Comparison of ENCODE assay signal across 8 mouse cellular contexts in the genomic region with DNA sequence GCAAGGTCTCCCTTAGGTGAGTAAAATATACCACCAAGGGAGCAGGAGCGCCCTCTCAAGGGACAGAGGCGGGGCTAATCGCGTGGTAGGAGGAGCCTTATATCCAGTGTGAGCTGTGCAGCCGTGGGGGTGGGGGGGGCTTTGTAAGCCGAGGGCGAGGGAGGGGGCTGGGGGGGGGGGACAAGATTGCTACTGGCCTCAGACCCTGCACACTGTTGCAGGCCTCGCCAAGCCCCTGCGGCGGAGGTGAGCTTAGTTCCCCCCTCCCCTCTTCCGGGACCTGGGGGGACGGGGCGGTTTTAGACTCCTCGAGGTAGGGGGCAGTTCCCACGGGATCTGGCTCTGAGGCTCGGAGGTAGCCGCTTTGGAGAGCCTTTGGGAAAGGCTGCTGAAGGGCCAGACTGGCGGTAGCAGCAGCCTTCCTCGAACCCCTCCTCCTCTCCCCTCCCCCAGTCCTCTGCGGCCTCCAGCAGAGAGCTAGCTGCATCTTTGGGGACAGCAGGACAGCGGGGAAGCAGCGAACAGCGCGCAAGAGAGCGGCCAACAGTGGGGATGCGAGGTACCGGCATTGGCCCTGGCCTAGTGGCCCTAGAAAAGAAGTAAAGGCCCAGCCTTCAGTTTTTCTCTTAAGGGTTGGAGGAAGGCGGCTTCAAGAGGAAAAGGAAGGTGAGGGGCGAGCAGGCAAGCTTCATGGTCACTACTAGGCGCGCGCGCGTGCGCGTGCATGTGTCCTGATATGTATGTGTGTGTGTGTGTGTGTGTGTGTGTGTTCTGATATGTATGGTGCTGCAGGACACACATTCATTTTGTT. TPM values are rescaled to one million over a fixed set of nuclear protein-coding genes. Genes with fewer than 3 reads are reported as not detected.
DNase-seq lines count a peak whose midpoint lies in the region; ATAC-seq and TF ChIP-seq lines count a peak whose summit lies in the region.

A gene (plus strand): TSS at position 107 of the 811 bp plus-strand sequence.

- H3K9ac ChIP-seq in heart, embryonic 13.5 days, result peak within 1 kb of the TSS; percentile 86
- H3K9ac ChIP-seq in kidney, postnatal 0 days (ENCODE audit: low read depth, low read length), result peak within 1 kb of the TSS; percentile 80
- H3K9ac ChIP-seq in liver, embryonic 12.5 days, result peak within 1 kb of the TSS; percentile 79
- peak within 1 kb of the TSS; percentile 58 for H3K9ac ChIP-seq in stomach, embryonic 14.5 days (replicated peaks; ENCODE audit: low read depth, low read length)

- H3K9me3 ChIP-seq in heart, embryonic 13.5 days, result no peaks in the 10 kb centered on the region
- no peaks in the 10 kb centered on the region for H3K9me3 ChIP-seq in kidney, postnatal 0 days (replicated peaks; ENCODE audit: low read length)
- H3K9me3 ChIP-seq in liver, embryonic 12.5 days (replicated peaks), result no peaks in the 10 kb centered on the region
- no peaks in the 10 kb centered on the region for H3K9me3 ChIP-seq in stomach, embryonic 14.5 days (ENCODE audit: control insufficient read depth, low read depth, low read length)

- ATAC-seq in erythroid progenitor cell, adult 5-6 weeks (replicated peaks; ENCODE audit: low FRiP score, poor library complexity, severe bottlenecking), result no peak
- ATAC-seq in heart, embryonic 13.5 days (ENCODE audit: extremely low read depth, insufficient number of reproducible peaks, low FRiP score, low TSS enrichment), result peak; percentile 51; the same call in 1 of the 2 replicates
- ATAC-seq in kidney, postnatal 0 days (replicated peaks; ENCODE audit: low FRiP score, low read depth), result peak; percentile 38
- ATAC-seq in liver, embryonic 12.5 days, result peak; percentile 55
- ATAC-seq in stomach, embryonic 14.5 days (ENCODE audit: insufficient number of reproducible peaks, insufficient read depth, low FRiP score, low read depth), result peak; percentile 53

- no peaks in the 10 kb centered on the region for H3K36me3 ChIP-seq in heart, embryonic 13.5 days
- H3K36me3 ChIP-seq in kidney, postnatal 0 days (ENCODE audit: insufficient read depth, low read length), result no peaks in the 10 kb centered on the region
- no peaks in the 10 kb centered on the region for H3K36me3 ChIP-seq in liver, embryonic 12.5 days
- H3K36me3 ChIP-seq in stomach, embryonic 14.5 days (ENCODE audit: control insufficient read depth, insufficient read depth, low read length), result no peaks in the 10 kb centered on the region

- H3K4me3 ChIP-seq in heart, embryonic 13.5 days, result peak within 1 kb of the TSS; percentile 67
- peak within 1 kb of the TSS; percentile 60 for H3K4me3 ChIP-seq in kidney, postnatal 0 days (replicated peaks; ENCODE audit: low read depth, low read length)
- peak within 1 kb of the TSS; percentile 68 for H3K4me3 ChIP-seq in liver, embryonic 12.5 days
- peak within 1 kb of the TSS; percentile 51 for H3K4me3 ChIP-seq in stomach, embryonic 14.5 days (ENCODE audit: low read depth, low read length)

- DNase-seq in CD4-positive, CD25-positive, alpha-beta regulatory T cell, adult 2 months (ENCODE audit: low read depth, low spot score), result peak; percentile 81
- peak; percentile 92 for DNase-seq in brain, embryonic 14.5 days (ENCODE audit: low read depth)
- peak; percentile 76 for DNase-seq in kidney, postnatal 0 days (ENCODE audit: low spot score)
- DNase-seq in natural killer cell, adult 2 months (ENCODE audit: low spot score in 2 of 2), result peak; percentile 58 to 59

- 18% methylated on average over 33 of the region's 36 CpGs for WGBS in heart, embryonic 13.5 days
- WGBS in kidney, postnatal 0 days, result 24% methylated on average over 35 of the region's 36 CpGs
- 10% methylated on average over 32 of the region's 36 CpGs for whole genome bisulfite sequencing in liver, embryonic 12.5 days (ENCODE audit: insufficient replicate concordance)
- WGBS in stomach, embryonic 14.5 days, result 26% methylated on average over 33 of the region's 36 CpGs

- peak; percentile 24; the same call in 1 of the 2 replicates for TF ChIP-seq POLR2A in brain, embryonic 14.5 days (IDR thresholded peaks at IDR 0.05; ENCODE audit: borderline replicate concordance, extremely low read depth, insufficient read depth, insufficient read length, poor library complexity, severe bottlenecking)

- peaks cover 4% of the 10 kb centered on the region; the same call in 1 of the 2 replicates for H3K4me1 ChIP-seq in heart, embryonic 13.5 days
- H3K4me1 ChIP-seq in kidney, postnatal 0 days (replicated peaks; ENCODE audit: insufficient read depth, low read length), result no peaks in the 10 kb centered on the region
- H3K4me1 ChIP-seq in liver, embryonic 12.5 days, result peaks cover 12% of the 10 kb centered on the region
- H3K4me1 ChIP-seq in stomach, embryonic 14.5 days (ENCODE audit: control insufficient read depth, insufficient read depth, low read length), result no peaks in the 10 kb centered on the region

- H3K27me3 ChIP-seq in heart, embryonic 13.5 days (replicated peaks), result no peaks in the 10 kb centered on the region
- H3K27me3 ChIP-seq in kidney, postnatal 0 days (ENCODE audit: insufficient read depth, low read length), result no peaks in the 10 kb centered on the region
- H3K27me3 ChIP-seq in liver, embryonic 12.5 days (replicated peaks), result peaks cover 5% of the 10 kb centered on the region; the same call in 1 of the 2 replicates
- H3K27me3 ChIP-seq in stomach, embryonic 14.5 days (ENCODE audit: control insufficient read depth, insufficient read depth, low read length), result no peaks in the 10 kb centered on the region

- peak within 1 kb of the TSS; percentile 65 for H3K4me2 ChIP-seq in heart, embryonic 13.5 days
- peak within 1 kb of the TSS; percentile 55 for H3K4me2 ChIP-seq in kidney, postnatal 0 days (ENCODE audit: low read length)
- peak within 1 kb of the TSS; percentile 72 for H3K4me2 ChIP-seq in liver, embryonic 12.5 days
- peak within 1 kb of the TSS; percentile 38 for H3K4me2 ChIP-seq in stomach, embryonic 14.5 days (replicated peaks; ENCODE audit: low read depth, low read length)

- no peak for TF ChIP-seq CTCF in brain, embryonic 14.5 days (IDR thresholded peaks at IDR 0.05; ENCODE audit: borderline replicate concordance, extremely low read depth, insufficient read depth, insufficient read length)
- peak; percentile 30; the same call in 1 of the 2 replicates for TF ChIP-seq CTCF in kidney, postnatal 0 days (IDR thresholded peaks at IDR 0.05; ENCODE audit: low read depth)

- peak within 1 kb of the TSS; percentile 95 for H3K27ac ChIP-seq in heart, embryonic 13.5 days (replicated peaks)
- H3K27ac ChIP-seq in kidney, postnatal 0 days, result peak within 1 kb of the TSS; percentile 96
- peak within 1 kb of the TSS; percentile 80 for H3K27ac ChIP-seq in liver, embryonic 12.5 days
- peak within 1 kb of the TSS; percentile 95 for H3K27ac ChIP-seq in stomach, embryonic 14.5 days (ENCODE audit: low read length)

RNA-seq across cellular contexts. Expression of the gene that starts here (rescaled TPM):
- 106 and 140 TPM in 2 replicates for polyA plus RNA-seq in brain, embryonic 14.5 days (2012; rRNA removed)
- total RNA-seq in erythroid progenitor cell, adult 5-6 weeks (2015; ENCODE audit: low replicate concordance), result 89.0 and 101 TPM in 2 replicates
- 95.2 and 165 TPM in 2 replicates for total RNA-seq in erythroid progenitor cell, adult 5-6 weeks (2017; ENCODE audit: low replicate concordance)
- polyA plus RNA-seq in heart, embryonic 13.5 days (2015; fragmentation: Nextera tagmentation; extraction: Ambion mirVana), result 31.4 and 34.5 TPM in 2 replicates
- 27.1 and 28.5 TPM in 2 replicates for polyA plus RNA-seq in kidney, postnatal 0 days (2015; fragmentation: Nextera tagmentation; extraction: Ambion mirVana)
- 25.7 and 26.0 TPM in 2 replicates for polyA plus RNA-seq in liver, embryonic 12.5 days (2016; fragmentation: Nextera tagmentation; extraction: Ambion mirVana)
- polyA plus RNA-seq in stomach, embryonic 14.5 days (2014; fragmentation: Nextera tagmentation; extraction: Ambion mirVana), result 80.2 and 86.5 TPM in 2 replicates
